Comparison of ENCODE assay signal across 11 mouse cellular contexts in the genomic region with DNA sequence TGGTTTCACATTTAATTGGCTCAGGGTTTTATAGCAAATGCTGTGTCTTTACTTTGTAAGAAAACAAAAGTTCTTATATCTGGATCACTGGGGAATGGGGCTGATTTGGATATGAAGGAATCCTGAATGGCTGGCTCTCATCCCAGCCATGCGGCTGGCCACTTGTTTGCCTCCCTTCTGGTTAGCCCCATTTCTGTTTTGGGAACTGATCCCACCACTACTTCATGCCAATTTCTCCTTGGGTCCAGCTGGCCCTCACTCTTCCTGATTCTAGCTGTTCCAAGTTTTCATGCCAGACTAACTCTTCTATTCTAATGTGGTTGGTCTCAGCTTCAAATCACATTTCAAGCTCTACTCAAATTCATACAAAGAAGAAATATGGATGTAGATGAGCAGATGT.
A peak's percentile ranks its signal among the peaks of the same experiment; 100 is the strongest.
DNase-seq lines count a peak whose midpoint lies in the region; ATAC-seq and TF ChIP-seq lines count a peak whose summit lies in the region.
"Had no signal": no experiment of that assay in that cellular context is flagged by ENCODE, and none has a peak within 500 bp of the region (broad histone marks: within the 10 kb centered on the region; RNA-seq: fewer than 3 reads in every experiment).

No protein-coding gene starts in this region.

- H3K36me3 ChIP-seq in limb, embryonic 14.5 days (ENCODE audit: control insufficient read depth, insufficient read depth, low read length) = no peaks in the 10 kb centered on the region
- H3K36me3 ChIP-seq in limb, embryonic 10.5 days = no peaks in the 10 kb centered on the region
- no peaks in the 10 kb centered on the region for H3K36me3 ChIP-seq in midbrain, postnatal 0 days (ENCODE audit: insufficient read depth, low read length)
- no peaks in the 10 kb centered on the region for H3K36me3 ChIP-seq in stomach, postnatal 0 days (ENCODE audit: control insufficient read depth, insufficient read depth, low read length)
- H3K36me3 ChIP-seq: embryonic facial prominence, embryonic 12.5 days had no signal

- H3K27ac ChIP-seq in limb, embryonic 14.5 days (replicated peaks; ENCODE audit: low read depth, low read length) = no peak overlapping the region
- no peak overlapping the region for H3K27ac ChIP-seq in limb, embryonic 10.5 days
- H3K27ac ChIP-seq in midbrain, postnatal 0 days (ENCODE audit: low read depth, low read length) = no peak overlapping the region
- H3K27ac ChIP-seq in stomach, postnatal 0 days (replicated peaks) = no peak overlapping the region
- H3K27ac ChIP-seq: embryonic facial prominence, embryonic 12.5 days; kidney, postnatal 0 days had no signal

- no peaks in the 10 kb centered on the region for H3K9me3 ChIP-seq in limb, embryonic 14.5 days (ENCODE audit: control insufficient read depth, low read length)
- H3K9me3 ChIP-seq in limb, embryonic 10.5 days (replicated peaks) = no peaks in the 10 kb centered on the region
- H3K9me3 ChIP-seq in midbrain, postnatal 0 days (ENCODE audit: low read length) = no peaks in the 10 kb centered on the region
- H3K9me3 ChIP-seq in stomach, postnatal 0 days (ENCODE audit: control insufficient read depth, low read length) = no peaks in the 10 kb centered on the region
- H3K9me3 ChIP-seq: embryonic facial prominence, embryonic 12.5 days had no signal

- no peaks in the 10 kb centered on the region for H3K4me1 ChIP-seq in limb, embryonic 14.5 days (ENCODE audit: control insufficient read depth, insufficient read depth, low read length)
- H3K4me1 ChIP-seq in limb, embryonic 10.5 days = no peaks in the 10 kb centered on the region
- H3K4me1 ChIP-seq in midbrain, postnatal 0 days (ENCODE audit: insufficient read depth, low read length) = no peaks in the 10 kb centered on the region
- no peaks in the 10 kb centered on the region for H3K4me1 ChIP-seq in stomach, postnatal 0 days (replicated peaks; ENCODE audit: control insufficient read depth, insufficient read depth)
- H3K4me1 ChIP-seq: embryonic facial prominence, embryonic 12.5 days had no signal

- H3K4me3 ChIP-seq in limb, embryonic 14.5 days (replicated peaks; ENCODE audit: low read length) = no peak overlapping the region
- H3K4me3 ChIP-seq in limb, embryonic 10.5 days = no peak overlapping the region
- H3K4me3 ChIP-seq in midbrain, postnatal 0 days (ENCODE audit: low read depth, low read length) = no peak overlapping the region
- no peak overlapping the region for H3K4me3 ChIP-seq in stomach, postnatal 0 days (ENCODE audit: low read depth, low read length)
- H3K4me3 ChIP-seq: embryonic facial prominence, embryonic 12.5 days; myocyte had no signal

- intact Hi-C loops in heart, postnatal 25 days (cut with DNase I) = no loop called here

- no peak overlapping the region for H3K4me2 ChIP-seq in limb, embryonic 14.5 days (replicated peaks; ENCODE audit: low read depth, low read length, severe bottlenecking)
- H3K4me2 ChIP-seq in midbrain, postnatal 0 days (ENCODE audit: low read depth, low read length, poor library complexity, severe bottlenecking) = no peak overlapping the region
- H3K4me2 ChIP-seq in stomach, postnatal 0 days (replicated peaks; ENCODE audit: low read depth) = no peak overlapping the region
- H3K4me2 ChIP-seq: embryonic facial prominence, embryonic 12.5 days had no signal

- no peak overlapping the region for H3K9ac ChIP-seq in limb, embryonic 14.5 days (ENCODE audit: low read depth, low read length, severe bottlenecking)
- no peak overlapping the region for H3K9ac ChIP-seq in midbrain, postnatal 0 days (replicated peaks; ENCODE audit: low read length, poor library complexity, severe bottlenecking)
- H3K9ac ChIP-seq in stomach, postnatal 0 days (ENCODE audit: low read length) = no peak overlapping the region
- H3K9ac ChIP-seq: embryonic facial prominence, embryonic 12.5 days had no signal

- no peak for TF ChIP-seq POLR2A in limb, embryonic 14.5 days (IDR thresholded peaks at IDR 0.05; ENCODE audit: borderline replicate concordance, extremely low read depth, insufficient read depth, insufficient read length)

- no peak for ATAC-seq in limb, embryonic 14.5 days (ENCODE audit: low FRiP score, low read depth)
- ATAC-seq in midbrain, postnatal 0 days (ENCODE audit: low FRiP score) = peak; percentile 49; the same call in 1 of the 2 replicates
- no peak for ATAC-seq in stomach, postnatal 0 days (ENCODE audit: low FRiP score, low TSS enrichment)

- no peaks in the 10 kb centered on the region for H3K27me3 ChIP-seq in limb, embryonic 14.5 days (ENCODE audit: control insufficient read depth, insufficient read depth, low read length)
- no peaks in the 10 kb centered on the region for H3K27me3 ChIP-seq in limb, embryonic 10.5 days (ENCODE audit: low read depth, poor library complexity, severe bottlenecking)
- no peaks in the 10 kb centered on the region for H3K27me3 ChIP-seq in midbrain, postnatal 0 days (ENCODE audit: insufficient read depth, low read length)
- H3K27me3 ChIP-seq in stomach, postnatal 0 days (ENCODE audit: control insufficient read depth, insufficient read depth, low read length) = no peaks in the 10 kb centered on the region
- H3K27me3 ChIP-seq: embryonic facial prominence, embryonic 12.5 days had no signal

- WGBS in limb, embryonic 14.5 days = 75% methylated on average over 1 of the region's 1 CpGs
- WGBS in limb, embryonic 10.5 days = 93% methylated on average over 1 of the region's 1 CpGs
- WGBS in midbrain, postnatal 0 days = 61% methylated on average over 1 of the region's 1 CpGs
- 65% methylated on average over 1 of the region's 1 CpGs for WGBS in stomach, postnatal 0 days

- DNase-seq in limb, embryonic 14.5 days (ENCODE audit: low spot score) = peak; percentile 33
- no peak for DNase-seq in limb, embryonic 10.5 days (ENCODE audit: low spot score)
- peak; percentile 94 for DNase-seq in cerebellum, adult 9-11 months
- peak; percentile 38 for DNase-seq in heart, postnatal 25 days (ENCODE audit: low spot score)
- DNase-seq in midbrain, postnatal 0 days (ENCODE audit: low spot score) = peak; percentile 88
- DNase-seq in liver = no peak
- no peak for DNase-seq in stomach, postnatal 0 days (ENCODE audit: low spot score)
- no peak for DNase-seq in thymus, postnatal 14 days

- TF ChIP-seq EP300 in stomach, postnatal 0 days (optimal IDR thresholded peaks at IDR 0.05) = no peak

- no peak for TF ChIP-seq CTCF in midbrain, postnatal 0 days (IDR thresholded peaks at IDR 0.05)
- no peak for TF ChIP-seq CTCF in stomach, postnatal 0 days (IDR thresholded peaks at IDR 0.05; ENCODE audit: low read depth)

Comparison
In these comparisons a context has a peak if more than half of its experiments do, and no peak if none do; other contexts are left out.
1. DNase-seq: peak in limb, embryonic 14.5 days (single experiment), cerebellum, adult 9-11 months (single experiment), heart, postnatal 25 days (single experiment) and midbrain, postnatal 0 days (single experiment); none in limb, embryonic 10.5 days (single experiment), liver (single experiment), stomach, postnatal 0 days (single experiment) and thymus, postnatal 14 days (single experiment).